Mouse (Mus musculus) thymus, adult 2 months (tissue): ENCODE measurements around the gene Atp11c.

Source experiments
- CTCF ChIP-seq: fragments of 200-500 bp; IDR thresholded peaks from 2 replicates; pipeline ENCODE4 v1.5.1; 2012; ENCODE audit warnings: mild to moderate bottlenecking, control low read depth, low read length, moderate library complexity, borderline replicate concordance; ENCODE audit not compliant: control insufficient read depth, poor library complexity, insufficient read depth; ENCODE audit errors: extremely low read depth
- POLR2A ChIP-seq: fragments of 200-500 bp; IDR thresholded peaks from 2 replicates; pipeline ENCODE4 v1.6.1; 2012; ENCODE audit warnings: mild to moderate bottlenecking, low read length, control low read depth, moderate library complexity; ENCODE audit not compliant: control insufficient read depth, poor library complexity, insufficient read depth; ENCODE audit errors: extremely low read depth

DNA sequence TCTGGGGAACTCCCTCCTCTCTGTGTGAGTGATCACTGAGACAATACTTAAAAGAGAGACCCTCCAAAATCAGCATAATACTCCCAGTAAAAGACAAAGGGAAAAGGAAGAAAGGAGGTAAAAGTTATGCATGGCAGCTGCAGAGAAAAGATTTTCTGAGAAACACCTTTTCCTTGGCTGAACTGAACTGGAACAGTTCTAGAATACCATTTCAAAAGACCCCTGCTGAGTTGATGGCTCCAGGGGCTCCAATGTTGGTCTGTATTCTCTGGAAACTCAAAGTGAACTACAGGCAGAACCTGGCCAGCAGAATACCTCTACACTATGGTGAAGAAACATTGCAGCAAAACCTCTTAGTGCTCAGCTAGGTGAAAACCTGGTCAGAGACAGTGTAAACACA lies 337.2 kb downstream of the Atp11c start:
- TF ChIP-seq CTCF: no peak
- no peak for TF ChIP-seq POLR2A
